Mouse (Mus musculus): ENCODE measurements around the gene Ell. TPM values are rescaled to one million over a fixed set of nuclear protein-coding genes. Genes with fewer than 3 reads are reported as not detected.

The Ell gene
- total RNA-seq, 2 experiments from 2014 or later, result 9.0 to 10.3 TPM

- intact Hi-C loops (cut with DNase I; ENCODE audit: low total_unique reads), result no loop called here
- no peak for DNase-seq
These were observed 10.0 kb upstream of the Ell start for GRCm38 (mm10) chr8:70529299-70529698.

DNA sequence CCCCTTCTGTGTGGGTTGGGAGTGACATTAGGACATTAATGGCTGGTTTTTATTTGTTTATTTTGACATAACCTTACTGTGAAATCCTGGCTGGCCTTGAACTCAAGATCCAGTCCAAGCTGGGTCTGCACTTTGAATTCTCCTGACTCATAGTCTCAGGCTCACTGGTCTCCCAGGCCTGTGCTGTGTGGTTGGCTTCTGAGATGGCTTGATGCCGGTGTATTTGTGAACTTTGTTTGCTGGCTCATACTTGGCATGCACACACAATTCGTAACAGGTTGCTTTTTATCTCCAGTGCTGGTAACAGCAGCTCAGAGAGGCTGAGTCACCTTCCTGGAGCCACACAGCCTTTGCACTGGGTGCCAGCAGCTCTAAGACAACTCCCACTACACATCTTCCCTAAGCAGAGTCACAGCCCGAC is 9.5 kb upstream of the Ell start:
- intact Hi-C loops (cut with DNase I; ENCODE audit: low total_unique reads), result no loop called here
- no peak for DNase-seq

DNA sequence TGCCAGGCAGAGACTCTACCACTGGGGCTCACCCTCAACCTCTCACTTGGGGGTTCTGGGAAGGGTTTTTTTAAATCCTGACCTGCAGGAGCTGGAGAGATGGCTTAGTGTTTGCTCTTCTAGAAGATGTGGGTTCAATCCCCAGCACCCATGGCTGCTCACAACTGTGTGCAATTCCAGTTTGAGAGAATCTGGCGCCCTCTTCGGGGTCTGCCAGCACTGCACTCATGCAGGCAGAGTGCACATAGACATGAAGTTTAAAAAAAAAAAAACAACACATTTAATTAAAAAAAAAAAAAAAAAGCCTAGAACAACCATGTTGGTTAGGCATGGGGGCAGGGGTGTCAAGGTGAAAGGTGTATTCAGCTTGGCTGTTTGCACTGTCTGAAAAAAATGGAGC is 8.9 kb upstream of the Ell start:
- intact Hi-C loops (cut with DNase I; ENCODE audit: low total_unique reads), result no loop called here
- DNase-seq, result no peak

DNA sequence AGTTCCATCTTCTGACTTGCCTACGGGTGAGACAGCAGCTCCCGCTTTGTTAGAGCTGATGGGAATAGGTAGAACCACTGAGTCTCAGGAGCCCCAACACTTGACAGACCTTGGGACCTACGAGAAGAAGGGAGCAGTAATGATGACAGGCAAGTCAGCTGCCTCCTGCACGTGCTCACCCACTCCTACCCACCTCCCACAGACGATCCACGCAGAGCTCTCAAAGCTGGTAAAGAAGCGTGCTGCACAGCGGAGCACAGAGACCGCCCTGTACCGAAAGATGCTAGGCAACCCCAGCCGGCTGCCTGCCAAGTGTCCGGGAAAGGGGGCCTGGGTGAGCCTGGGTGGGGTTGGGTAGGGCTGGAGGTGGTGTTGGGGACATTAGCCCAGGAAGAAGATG is 5.0 kb upstream of the Ell start:
- intact Hi-C loops (cut with DNase I; ENCODE audit: low total_unique reads), result no loop called here
- no peak for DNase-seq

GRCm38 (mm10) chr8:70535221-70535620 is 4.0 kb upstream of the Ell start:
- intact Hi-C loops (cut with DNase I; ENCODE audit: low total_unique reads), result no loop called here

GRCm38 (mm10) chr8:70535701-70536100 is 3.6 kb upstream of the Ell start:
- intact Hi-C loops (cut with DNase I; ENCODE audit: low total_unique reads), result no loop called here

More at GRCm38 (mm10) chr8:70535221-70535620, 4.0 kb upstream of the Ell start:
- DNase-seq, result no peak

GRCm38 (mm10) chr8:70538024-70538579 is 1.2 kb upstream of the Ell start:
- intact Hi-C loops (cut with DNase I; ENCODE audit: low total_unique reads), result no loop called here
- DNase-seq, result peak; percentile 65

More at GRCm38 (mm10) chr8:70535701-70536100, 3.6 kb upstream of the Ell start:
- no peak for DNase-seq

GRCm38 (mm10) chr8:70538633-70539076 is 602 bp upstream of the Ell start:
- peak; percentile 100 for DNase-seq
- intact Hi-C loops (cut with DNase I; ENCODE audit: low total_unique reads), result no loop called here

GRCm38 (mm10) chr8:70540013-70540506 is 803 bp downstream of the Ell start:
- intact Hi-C loops (cut with DNase I; ENCODE audit: low total_unique reads), result no loop called here
- DNase-seq, result no peak

DNA sequence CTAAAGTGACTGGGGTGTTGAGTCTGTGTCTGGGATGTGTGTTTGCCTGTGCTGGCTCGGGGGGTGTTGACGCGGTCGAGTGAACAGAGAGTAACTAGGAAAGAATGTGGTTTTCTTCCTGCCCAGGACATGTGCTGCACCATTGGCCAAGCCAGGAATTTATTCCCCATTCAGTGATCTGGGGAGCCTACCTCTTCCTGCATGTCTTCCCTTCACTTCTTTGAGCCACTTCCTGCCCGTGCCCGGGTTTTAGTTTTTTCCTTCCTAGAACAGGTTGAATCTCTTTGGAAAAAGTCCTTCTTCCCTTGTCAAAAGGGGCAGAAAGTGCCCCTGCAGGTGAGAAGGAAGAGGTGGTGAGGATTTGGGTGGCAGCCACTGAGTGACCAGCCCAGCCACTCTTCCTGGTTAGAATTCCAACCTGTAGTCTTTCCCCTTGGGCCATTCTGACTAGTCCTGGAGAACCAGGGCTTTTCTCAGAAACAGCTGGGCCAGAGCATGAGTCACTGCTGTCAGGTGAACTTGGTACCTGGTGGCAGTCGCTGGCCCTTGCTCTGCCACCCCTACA is 1.3 kb downstream of the Ell start:
- intact Hi-C loops (cut with DNase I; ENCODE audit: low total_unique reads), result no loop called here
- DNase-seq, result no peak

GRCm38 (mm10) chr8:70541081-70541480 is 1.8 kb downstream of the Ell start:
- intact Hi-C loops (cut with DNase I; ENCODE audit: low total_unique reads), result no loop called here

GRCm38 (mm10) chr8:70544200-70544687 is 5.0 kb downstream of the Ell start:
- no peak for DNase-seq
- intact Hi-C loops (cut with DNase I; ENCODE audit: low total_unique reads), result no loop called here

More at GRCm38 (mm10) chr8:70541081-70541480, 1.8 kb downstream of the Ell start:
- DNase-seq, result no peak

GRCm38 (mm10) chr8:70546412-70546811 is 7.2 kb downstream of the Ell start:
- no peak for DNase-seq
- intact Hi-C loops (cut with DNase I; ENCODE audit: low total_unique reads), result no loop called here

DNA sequence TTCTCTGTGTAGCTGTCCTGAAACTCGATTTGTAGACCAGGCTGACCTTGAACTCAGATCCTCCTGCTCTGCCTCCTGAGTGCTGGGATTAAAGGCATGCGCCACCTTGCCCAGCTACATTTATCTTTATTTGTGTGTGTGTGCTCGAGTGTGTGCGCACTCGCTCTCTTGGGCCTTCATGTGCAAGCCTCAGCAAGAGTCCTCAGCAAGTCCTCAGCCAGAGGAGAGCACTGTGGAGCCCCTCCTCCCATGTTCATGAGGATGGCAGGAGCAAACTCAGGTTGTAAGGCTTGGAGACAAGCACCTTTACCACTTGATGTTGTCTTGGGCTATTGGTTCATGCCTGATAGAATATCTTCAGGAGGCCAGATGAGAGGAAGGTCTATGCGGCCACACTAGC is 8.5 kb downstream of the Ell start:
- intact Hi-C loops (cut with DNase I; ENCODE audit: low total_unique reads), result no loop called here
- DNase-seq, result no peak

DNA sequence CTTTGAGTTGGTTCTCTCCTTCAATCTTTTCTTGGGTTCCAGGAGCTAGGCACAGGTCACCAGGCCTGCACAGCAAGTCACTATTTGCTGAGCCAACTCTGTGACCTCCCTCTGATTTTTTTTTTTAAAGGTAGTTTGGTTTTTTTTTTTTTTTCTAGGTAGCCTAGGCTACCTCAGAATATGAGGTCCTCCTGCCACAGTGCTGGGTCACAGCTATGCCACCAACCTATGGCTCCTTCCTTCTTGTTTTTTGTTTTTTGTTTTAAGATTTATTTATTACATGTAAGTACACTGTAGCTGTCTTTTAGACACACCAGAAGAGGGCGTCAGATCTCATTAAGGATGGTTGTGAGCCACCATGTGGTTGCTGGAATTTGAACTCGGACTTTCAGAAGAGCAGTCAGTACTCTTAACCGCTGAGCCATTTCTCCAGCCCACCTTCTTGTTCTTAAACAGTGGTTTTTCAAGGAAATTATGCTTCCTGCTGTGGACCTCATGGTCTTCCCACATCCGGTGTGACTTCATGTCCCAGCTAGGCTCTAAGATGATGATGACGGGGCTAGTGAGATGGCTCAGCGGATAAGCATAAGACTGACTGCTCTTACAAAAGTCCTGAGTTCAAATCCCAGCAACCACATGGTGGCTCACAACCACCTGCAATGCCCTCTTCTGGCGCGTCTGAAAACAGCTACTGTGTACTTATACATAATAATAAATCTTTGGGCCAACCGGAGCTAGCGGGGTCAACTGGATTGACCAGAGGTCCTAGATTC is 10.3 kb downstream of the Ell start:
- intact Hi-C loops (cut with DNase I; ENCODE audit: low total_unique reads), result no loop called here
- DNase-seq, result no peak

- no peak for DNase-seq
- intact Hi-C loops (cut with DNase I; ENCODE audit: low total_unique reads), result no loop called here
These were observed 12.4 kb downstream of the Ell start for GRCm38 (mm10) chr8:70551558-70552161.

- intact Hi-C loops (cut with DNase I; ENCODE audit: low total_unique reads), result no loop called here
- DNase-seq, result no peak
These were observed 13.6 kb downstream of the Ell start for GRCm38 (mm10) chr8:70552836-70553235.

- intact Hi-C loops (cut with DNase I; ENCODE audit: low total_unique reads), result no loop called here
These were observed 14.5 kb downstream of the Ell start for GRCm38 (mm10) chr8:70553740-70554139.

DNA sequence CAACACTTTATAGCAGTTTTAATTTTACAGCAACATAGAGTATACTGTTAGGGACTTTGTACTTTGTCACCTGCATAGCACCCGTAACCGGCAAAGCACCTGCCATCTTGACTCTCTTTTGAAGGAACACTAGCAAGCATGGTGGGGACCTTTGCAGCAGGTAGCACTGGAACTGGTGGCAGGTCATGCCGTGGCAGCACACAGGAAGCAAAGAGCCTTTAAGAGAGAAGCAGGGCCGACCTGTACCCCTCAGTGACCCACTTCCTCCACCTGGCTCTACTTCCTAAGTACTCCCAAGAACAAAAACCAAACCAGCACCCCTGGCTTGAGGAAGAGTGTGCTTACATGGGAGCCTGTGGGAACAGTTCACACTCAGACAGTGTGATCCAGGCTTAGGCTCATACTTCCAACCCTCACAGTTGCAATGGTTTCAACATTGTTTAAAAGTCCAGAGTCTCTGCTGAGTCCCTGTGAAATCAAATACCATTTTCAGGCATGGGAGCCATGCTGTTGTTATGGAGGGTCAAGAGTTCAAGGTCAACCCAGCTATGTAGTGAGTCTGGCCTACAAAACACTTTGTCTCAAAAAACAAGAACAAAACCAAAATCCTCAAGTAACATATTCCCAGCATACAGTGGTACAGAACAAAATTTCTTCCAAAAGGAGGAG is 16.0 kb downstream of the Ell start:
- intact Hi-C loops (cut with DNase I; ENCODE audit: low total_unique reads), result no loop called here
- no peak for DNase-seq

More at GRCm38 (mm10) chr8:70553740-70554139, 14.5 kb downstream of the Ell start:
- DNase-seq, result peak; percentile 67

DNA sequence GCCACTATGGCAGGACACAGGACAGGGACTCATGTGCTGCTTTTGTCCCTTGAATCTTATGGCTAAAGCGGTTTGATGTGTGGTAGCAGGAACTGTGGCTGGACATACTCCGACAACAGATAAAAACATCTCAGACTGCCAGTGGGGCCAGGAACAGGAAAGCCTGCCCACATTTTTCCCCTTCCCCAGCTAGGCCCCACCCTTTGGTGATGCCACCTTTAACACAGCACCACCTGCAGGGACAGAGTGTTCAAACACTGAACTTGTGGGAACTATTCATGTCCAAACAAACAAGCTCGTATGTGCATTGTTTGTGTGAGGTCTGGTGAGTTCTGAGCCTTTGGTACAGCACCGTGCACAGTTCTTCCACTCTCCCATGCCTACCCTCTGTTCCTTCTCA is 19.1 kb downstream of the Ell start:
- intact Hi-C loops (cut with DNase I; ENCODE audit: low total_unique reads), result no loop called here
- DNase-seq, result no peak

Data from gastrocnemius, postnatal 14 days (tissue).